8 mouse cellular contexts compared by ENCODE assay signal in the genomic region with DNA sequence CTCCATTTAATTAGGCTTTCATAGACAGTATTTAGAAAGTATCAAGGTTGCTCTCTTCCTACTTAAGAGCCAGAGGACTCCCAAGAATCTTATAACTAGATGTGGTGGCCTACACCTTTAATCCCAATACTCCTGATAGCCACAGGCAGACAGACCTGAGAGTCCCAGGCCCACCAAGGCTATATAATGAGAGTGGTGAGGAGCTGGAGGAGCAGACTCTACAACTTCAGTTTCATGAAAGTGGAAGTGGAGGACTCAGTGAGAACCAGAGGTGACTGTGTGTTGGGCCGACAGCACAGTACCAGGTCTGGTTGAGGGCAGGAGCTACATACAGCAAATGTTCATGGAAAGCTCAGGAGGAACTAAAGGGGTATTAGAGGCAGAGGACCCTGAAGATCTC. TPM values are rescaled to one million over a fixed set of nuclear protein-coding genes. Genes with fewer than 3 reads are reported as not detected.
A peak's percentile ranks its signal among the peaks of the same experiment; 100 is the strongest.
DNase-seq lines count a peak whose midpoint lies in the region; ATAC-seq and TF ChIP-seq lines count a peak whose summit lies in the region.

No protein-coding gene starts in this region.

- H3K4me1 ChIP-seq in cerebellum, adult 2 months (ENCODE audit: control insufficient read depth, insufficient read depth, low read length): peaks cover 3% of the 10 kb centered on the region; the same call in 1 of the 2 replicates
- H3K4me1 ChIP-seq in lung, postnatal 0 days (ENCODE audit: insufficient read depth, low read depth, low read length): peaks cover 11% of the 10 kb centered on the region
- peaks cover 12% of the 10 kb centered on the region for H3K4me1 ChIP-seq in limb, embryonic 14.5 days (ENCODE audit: control insufficient read depth, insufficient read depth, low read length)
- no peaks in the 10 kb centered on the region for H3K4me1 ChIP-seq in stomach, embryonic 15.5 days

- TF ChIP-seq CTCF in cerebellum, adult 2 months (IDR thresholded peaks at IDR 0.05; ENCODE audit: borderline replicate concordance, insufficient read depth, low read depth, low read length): no peak
- TF ChIP-seq CTCF in lung, postnatal 0 days (IDR thresholded peaks at IDR 0.05): no peak

- TF ChIP-seq EP300 in lung, postnatal 0 days (IDR thresholded peaks at IDR 0.05): no peak

- H3K27ac ChIP-seq in cerebellum, adult 2 months (ENCODE audit: insufficient read depth, low read length): no peak overlapping the region
- no peak overlapping the region for H3K27ac ChIP-seq in lung, postnatal 0 days (ENCODE audit: low read length)
- H3K27ac ChIP-seq in limb, embryonic 14.5 days (replicated peaks; ENCODE audit: low read depth, low read length): no peak overlapping the region
- no peak overlapping the region for H3K27ac ChIP-seq in stomach, embryonic 15.5 days

- H3K9ac ChIP-seq in lung, postnatal 0 days (replicated peaks; ENCODE audit: low read depth): no peak overlapping the region
- no peak overlapping the region for H3K9ac ChIP-seq in limb, embryonic 14.5 days (ENCODE audit: low read depth, low read length, severe bottlenecking)
- H3K9ac ChIP-seq in stomach, embryonic 15.5 days: no peak overlapping the region

- no peak for ATAC-seq in lung, postnatal 0 days
- no peak for ATAC-seq in limb, embryonic 14.5 days (ENCODE audit: low FRiP score, low read depth)
- no peak for ATAC-seq in stomach, embryonic 15.5 days (ENCODE audit: insufficient read depth, low FRiP score, low read depth)

- H3K36me3 ChIP-seq in lung, postnatal 0 days (ENCODE audit: insufficient read depth, low read length): no peaks in the 10 kb centered on the region
- H3K36me3 ChIP-seq in limb, embryonic 14.5 days (ENCODE audit: control insufficient read depth, insufficient read depth, low read length): peaks cover 4% of the 10 kb centered on the region
- H3K36me3 ChIP-seq in stomach, embryonic 15.5 days: no peaks in the 10 kb centered on the region; the same call in 1 of the 2 replicates

- H3K4me3 ChIP-seq in cerebellum, adult 2 months (replicated peaks; ENCODE audit: insufficient read depth, low read depth, low read length): peak overlapping the region; percentile 51
- peak overlapping the region; percentile 94 for H3K4me3 ChIP-seq in lung, postnatal 0 days (ENCODE audit: low read depth, low read length)
- peak overlapping the region; percentile 60 for H3K4me3 ChIP-seq in limb, embryonic 14.5 days (replicated peaks; ENCODE audit: low read length)
- peak overlapping the region; percentile 79 for H3K4me3 ChIP-seq in stomach, embryonic 15.5 days (replicated peaks)

- DNase-seq in cerebellum, adult 2 months: no peak
- DNase-seq in cerebellum, adult 11-12 months: no peak
- no peak for DNase-seq in lung, postnatal 0 days (ENCODE audit: low spot score)
- DNase-seq in lung, adult 18-20 months: no peak
- DNase-seq in limb, embryonic 14.5 days (ENCODE audit: low spot score): no peak
- no peak for DNase-seq in left cerebral cortex, adult 18-20 months (ENCODE audit: low spot score in 2 of 2)
- no peak for DNase-seq in retina, postnatal 1 day

- no peaks in the 10 kb centered on the region for H3K9me3 ChIP-seq in lung, postnatal 0 days (ENCODE audit: low read length)
- H3K9me3 ChIP-seq in limb, embryonic 14.5 days (ENCODE audit: control insufficient read depth, low read length): no peaks in the 10 kb centered on the region
- H3K9me3 ChIP-seq in stomach, embryonic 15.5 days: no peaks in the 10 kb centered on the region

- H3K27me3 ChIP-seq in cerebellum, adult 2 months (ENCODE audit: control insufficient read depth, insufficient read depth, low read length): no peaks in the 10 kb centered on the region
- H3K27me3 ChIP-seq in lung, postnatal 0 days (replicated peaks; ENCODE audit: insufficient read depth, low read length): no peaks in the 10 kb centered on the region
- no peaks in the 10 kb centered on the region for H3K27me3 ChIP-seq in limb, embryonic 14.5 days (ENCODE audit: control insufficient read depth, insufficient read depth, low read length)
- H3K27me3 ChIP-seq in stomach, embryonic 15.5 days (replicated peaks): no peaks in the 10 kb centered on the region

- peak overlapping the region; percentile 82 for H3K4me2 ChIP-seq in lung, postnatal 0 days (replicated peaks; ENCODE audit: low read depth, low read length)
- peak overlapping the region; percentile 23; the same call in 1 of the 2 replicates for H3K4me2 ChIP-seq in limb, embryonic 14.5 days (replicated peaks; ENCODE audit: low read depth, low read length, severe bottlenecking)
- H3K4me2 ChIP-seq in stomach, embryonic 15.5 days: peak overlapping the region; percentile 52

- 96% methylated on average over 1 of the region's 1 CpGs for WGBS in cerebellum, adult 2 months
- 96% methylated on average over 1 of the region's 1 CpGs for WGBS in lung, postnatal 0 days
- 100% methylated on average over 1 of the region's 1 CpGs for WGBS in limb, embryonic 14.5 days
- WGBS in stomach, embryonic 15.5 days: 85% methylated on average over 1 of the region's 1 CpGs

- no peak for TF ChIP-seq POLR2A in cerebellum, adult 2 months (IDR thresholded peaks at IDR 0.05; ENCODE audit: borderline replicate concordance, insufficient read depth, low read length)
- TF ChIP-seq POLR2A in limb, embryonic 14.5 days (IDR thresholded peaks at IDR 0.05; ENCODE audit: borderline replicate concordance, extremely low read depth, insufficient read depth, insufficient read length): no peak

RNA-seq across cellular contexts. Expression of gene Cfap36, which starts 0.5 kb away (rescaled TPM):
- polyA plus RNA-seq in cerebellum, adult 2 months (2012; rRNA removed): 72.1 and 83.7 TPM in 2 replicates
- 49.3 and 54.4 TPM in 2 replicates for polyA plus RNA-seq in lung, postnatal 0 days (2015; fragmentation: Nextera tagmentation; extraction: Ambion mirVana)
- polyA plus RNA-seq in limb, embryonic 14.5 days (2012; rRNA removed): 12.1 and 23.0 TPM in 2 replicates
- 43.4 and 46.9 TPM in 2 replicates for polyA plus RNA-seq in limb, embryonic 14.5 days (2014; fragmentation: Nextera tagmentation; extraction: Ambion mirVana)
- polyA plus RNA-seq in stomach, embryonic 15.5 days (2015; fragmentation: Nextera tagmentation; extraction: Ambion mirVana): 49.8 and 52.0 TPM in 2 replicates
- total RNA-seq in left cerebral cortex, adult 18-20 months (2021): 100 to 1,000 TPM; 123 to 125 TPM

Comparison
In these comparisons a context has a peak if more than half of its experiments do, and no peak if none do; other contexts are left out.
1. H3K4me2 ChIP-seq: peak in every context shown above with its lines; median percentile 82 in lung, postnatal 0 days; 52 in stomach, embryonic 15.5 days; 23 in limb, embryonic 14.5 days.